Mouse (Mus musculus): ENCODE data around the gene Lrrc10b.

- TF ChIP-seq CTCF (IDR thresholded peaks at IDR 0.05) (no peak), EP300 (IDR thresholded peaks at IDR 0.05) (no peak)
Observed at GRCm38 (mm10) chr19:10416889-10417288, 40.4 kb downstream of the Lrrc10b start.

All from lung, postnatal 0 days (tissue).